Mouse (Mus musculus) urinary bladder, postnatal 25 days (tissue): ENCODE measurements around the gene Cmbl.
A peak's percentile ranks its signal among the peaks of the same experiment; 100 is the strongest.

Experiments used
- DNase-seq: peaks from one replicate; pipeline ENCODE4 v3.0.0; 2022; ENCODE audit warnings: low spot score

Gene Cmbl

GRCm38 (mm10) chr15:31583304-31584085 lies 18.3 kb downstream of the Cmbl start:
- DNase-seq: no peak

GRCm38 (mm10) chr15:31585238-31585637 lies 20.0 kb downstream of the Cmbl start:
- DNase-seq: no peak

- DNase-seq: no peak
Measured at GRCm38 (mm10) chr15:31586088-31586487, 20.9 kb downstream of the Cmbl start.

GRCm38 (mm10) chr15:31586519-31586918 lies 21.3 kb downstream of the Cmbl start:
- peak; percentile 87 for DNase-seq

- DNase-seq: no peak
Measured at GRCm38 (mm10) chr15:31587789-31588188, 22.6 kb downstream of the Cmbl start.

- no peak for DNase-seq
Measured at GRCm38 (mm10) chr15:31588989-31589640, 23.9 kb downstream of the Cmbl start.

GRCm38 (mm10) chr15:31590176-31590575 lies 25.0 kb downstream of the Cmbl start:
- DNase-seq: no peak

GRCm38 (mm10) chr15:31592531-31592930 lies 27.3 kb downstream of the Cmbl start:
- no peak for DNase-seq

- DNase-seq: no peak
Measured at GRCm38 (mm10) chr15:31594260-31594659, 29.1 kb downstream of the Cmbl start.

- no peak for DNase-seq
Measured at GRCm38 (mm10) chr15:31595651-31596050, 30.5 kb downstream of the Cmbl start.

- no peak for DNase-seq
Measured at GRCm38 (mm10) chr15:31599834-31600233, 34.6 kb downstream of the Cmbl start.

- DNase-seq: no peak
Measured at GRCm38 (mm10) chr15:31601279-31601645, 36.1 kb downstream of the Cmbl start.

GRCm38 (mm10) chr15:31601646-31602374 lies 36.6 kb downstream of the Cmbl start, which contains the start of the genes Cct5 and Fam173b:
Gene Cct5 (minus strand): TSS chr15:31601804.
Gene Fam173b (plus strand): TSS chr15:31601852.
- DNase-seq: peak; percentile 99

- DNase-seq: peak; percentile 24
Measured at GRCm38 (mm10) chr15:31602426-31602825, 37.2 kb downstream of the Cmbl start.

- DNase-seq: no peak
Measured at GRCm38 (mm10) chr15:31603113-31603512, 37.9 kb downstream of the Cmbl start.

- no peak for DNase-seq
Measured at GRCm38 (mm10) chr15:31606821-31607220, 41.6 kb downstream of the Cmbl start.

GRCm38 (mm10) chr15:31611027-31611426 lies 45.8 kb downstream of the Cmbl start:
- DNase-seq: no peak

- DNase-seq: no peak
Measured at GRCm38 (mm10) chr15:31611976-31612375, 46.8 kb downstream of the Cmbl start.

- DNase-seq: no peak
Measured at GRCm38 (mm10) chr15:31613826-31614453, 48.8 kb downstream of the Cmbl start.

- DNase-seq: no peak
Measured at GRCm38 (mm10) chr15:31614666-31615065, 49.5 kb downstream of the Cmbl start.

- DNase-seq: no peak
Measured at GRCm38 (mm10) chr15:31617261-31617660, 52.1 kb downstream of the Cmbl start.

- no peak for DNase-seq
Measured at GRCm38 (mm10) chr15:31619521-31619920, 54.3 kb downstream of the Cmbl start.
